Comparison of ENCODE assay signal across 8 mouse cellular contexts in genomic region chr2:119743808-119744162, GRCm38 (mm10). TPM values are rescaled to one million over a fixed set of nuclear protein-coding genes. Genes with fewer than 3 reads are reported as not detected.
DNase-seq lines count a peak whose midpoint lies in the region; ATAC-seq and TF ChIP-seq lines count a peak whose summit lies in the region.

No protein-coding gene starts in this region.

- no peak for DNase-seq in liver, embryonic 11.5 days (ENCODE audit: low spot score)
- DNase-seq in liver, result no peak
- DNase-seq in hindbrain, embryonic 10.5 days (ENCODE audit: low spot score), result no peak
- no peak for DNase-seq in lung, adult 2 months
- no peak for DNase-seq in cerebellum, adult 11-12 months
- no peak for DNase-seq in kidney, adult 8-10 months

- H3K4me2 ChIP-seq in liver, embryonic 11.5 days, result peak overlapping the region; percentile 100
- peak overlapping the region; percentile 100 for H3K4me2 ChIP-seq in stomach, embryonic 15.5 days

- no peak for ATAC-seq in liver, embryonic 11.5 days (replicated peaks; ENCODE audit: low FRiP score)
- no peak for ATAC-seq in stomach, embryonic 15.5 days (ENCODE audit: insufficient read depth, low FRiP score, low read depth)
- no peak for ATAC-seq in inflammation-experienced regulatory T-cells, adult 6 months

- H3K4me1 ChIP-seq in liver, embryonic 11.5 days (replicated peaks; ENCODE audit: control insufficient read depth, insufficient read depth, low read length), result peaks cover 35% of the 10 kb centered on the region
- peaks cover 50% of the 10 kb centered on the region for H3K4me1 ChIP-seq in hindbrain, embryonic 10.5 days (replicated peaks)
- peaks cover 3% of the 10 kb centered on the region; the same call in 1 of the 2 replicates for H3K4me1 ChIP-seq in lung, adult 2 months (ENCODE audit: control insufficient read depth, insufficient read depth, low read length)
- peaks cover 41% of the 10 kb centered on the region for H3K4me1 ChIP-seq in stomach, embryonic 15.5 days

- no peak for TF ChIP-seq CTCF in lung, adult 2 months (IDR thresholded peaks at IDR 0.05; ENCODE audit: insufficient read depth, low read length)

- H3K27me3 ChIP-seq in liver, embryonic 11.5 days (replicated peaks; ENCODE audit: control insufficient read depth, insufficient read depth, low read length), result peaks cover 31% of the 10 kb centered on the region
- H3K27me3 ChIP-seq in hindbrain, embryonic 10.5 days (ENCODE audit: insufficient read depth, poor library complexity, severe bottlenecking), result peaks cover 86% of the 10 kb centered on the region
- H3K27me3 ChIP-seq in stomach, embryonic 15.5 days (replicated peaks), result peaks cover 24% of the 10 kb centered on the region

- no peak overlapping the region; the same call in 1 of the 2 replicates for H3K27ac ChIP-seq in liver, embryonic 11.5 days (ENCODE audit: low read depth, low read length)
- H3K27ac ChIP-seq in hindbrain, embryonic 10.5 days, result no peak overlapping the region
- peak overlapping the region; percentile 86 for H3K27ac ChIP-seq in stomach, embryonic 15.5 days

- peak overlapping the region; percentile 20; the same call in 1 of the 2 replicates for H3K9ac ChIP-seq in liver, embryonic 11.5 days (ENCODE audit: low read depth, low read length)
- no peak overlapping the region for H3K9ac ChIP-seq in stomach, embryonic 15.5 days

- TF ChIP-seq POLR2A in lung, adult 2 months (IDR thresholded peaks at IDR 0.05; ENCODE audit: borderline replicate concordance, extremely low read depth, low read depth, low read length), result 0 out of 2 replicates have a peak, but pooled peaks have one; percentile 9

- 7% methylated on average over 22 of the region's 22 CpGs for WGBS in liver, embryonic 11.5 days
- WGBS in hindbrain, embryonic 10.5 days, result 4% methylated on average over 22 of the region's 22 CpGs
- WGBS in lung, adult 2 months, result 19% methylated on average over 22 of the region's 22 CpGs
- WGBS in stomach, embryonic 15.5 days, result 17% methylated on average over 22 of the region's 22 CpGs

- no peaks in the 10 kb centered on the region for H3K36me3 ChIP-seq in liver, embryonic 11.5 days (ENCODE audit: control insufficient read depth, insufficient read depth, low read length)
- H3K36me3 ChIP-seq in hindbrain, embryonic 10.5 days, result no peaks in the 10 kb centered on the region
- H3K36me3 ChIP-seq in stomach, embryonic 15.5 days, result no peaks in the 10 kb centered on the region

- H3K9me3 ChIP-seq in liver, embryonic 11.5 days (ENCODE audit: control insufficient read depth, low read length), result no peaks in the 10 kb centered on the region
- H3K9me3 ChIP-seq in hindbrain, embryonic 10.5 days, result no peaks in the 10 kb centered on the region
- no peaks in the 10 kb centered on the region for H3K9me3 ChIP-seq in stomach, embryonic 15.5 days

- H3K4me3 ChIP-seq in liver, embryonic 11.5 days (ENCODE audit: low read depth, low read length), result peak overlapping the region; percentile 78
- H3K4me3 ChIP-seq in hindbrain, embryonic 10.5 days, result peak overlapping the region; percentile 66
- no peak overlapping the region for H3K4me3 ChIP-seq in lung, adult 2 months (replicated peaks; ENCODE audit: extremely low read depth, low read depth, low read length)
- H3K4me3 ChIP-seq in stomach, embryonic 15.5 days (replicated peaks), result peak overlapping the region; percentile 79

RNA-seq across cellular contexts. Expression of gene Itpka, which starts 1.6 kb away (rescaled TPM):
- polyA plus RNA-seq in liver, embryonic 11.5 days (2014; fragmentation: Nextera tagmentation; extraction: Ambion mirVana), result 3.9 and 4.0 TPM in 2 replicates
- 1.0 and 1.2 TPM in 2 replicates for polyA plus RNA-seq in hindbrain, embryonic 10.5 days (2016; fragmentation: Nextera tagmentation; extraction: Ambion mirVana)
- 9.5 and 9.6 TPM in 2 replicates for polyA plus RNA-seq in lung, adult 2 months (2012; rRNA removed)
- 9.8 and 10.2 TPM in 2 replicates for polyA plus RNA-seq in stomach, embryonic 15.5 days (2015; fragmentation: Nextera tagmentation; extraction: Ambion mirVana)
- under 1 TPM in 2 of 3 experiments, not detected in 1; 0.32 to 0.39 TPM for polyA plus RNA-seq in inflammation-experienced regulatory T-cells, adult 6 months (2017; shearing (Covaris generic))

RNA-seq across cellular contexts. Expression of gene Ltk, which starts 16.4 kb away (rescaled TPM):
- 0.19 and 0.43 TPM in 2 replicates for polyA plus RNA-seq in liver, embryonic 11.5 days (2014; fragmentation: Nextera tagmentation; extraction: Ambion mirVana)
- polyA plus RNA-seq in hindbrain, embryonic 10.5 days (2016; fragmentation: Nextera tagmentation; extraction: Ambion mirVana), result not detected in 2 replicates
- 3.9 and 4.2 TPM in 2 replicates for polyA plus RNA-seq in lung, adult 2 months (2012; rRNA removed)
- 2.1 and 2.7 TPM in 2 replicates for polyA plus RNA-seq in stomach, embryonic 15.5 days (2015; fragmentation: Nextera tagmentation; extraction: Ambion mirVana)
- polyA plus RNA-seq in inflammation-experienced regulatory T-cells, adult 6 months (2017; shearing (Covaris generic)), result under 1 TPM in 1 of 3 experiments, not detected in 2; 0.15 TPM

RNA-seq across cellular contexts. Expression of gene Rpap1, which starts 43.6 kb away (rescaled TPM):
- 29.1 and 30.0 TPM in 2 replicates for polyA plus RNA-seq in liver, embryonic 11.5 days (2014; fragmentation: Nextera tagmentation; extraction: Ambion mirVana)
- polyA plus RNA-seq in hindbrain, embryonic 10.5 days (2016; fragmentation: Nextera tagmentation; extraction: Ambion mirVana), result 40.2 and 41.6 TPM in 2 replicates
- 21.6 and 24.5 TPM in 2 replicates for polyA plus RNA-seq in lung, adult 2 months (2012; rRNA removed)
- polyA plus RNA-seq in stomach, embryonic 15.5 days (2015; fragmentation: Nextera tagmentation; extraction: Ambion mirVana), result 25.3 and 29.5 TPM in 2 replicates
- 10 to 100 TPM; 13.7 to 20.3 (median 14.9) TPM for polyA plus RNA-seq in inflammation-experienced regulatory T-cells, adult 6 months (2017; shearing (Covaris generic))

RNA-seq across cellular contexts. Expression of gene Tyro3, which starts 53.7 kb away (rescaled TPM):
- polyA plus RNA-seq in liver, embryonic 11.5 days (2014; fragmentation: Nextera tagmentation; extraction: Ambion mirVana), result 5.8 and 5.9 TPM in 2 replicates
- 21.5 and 23.5 TPM in 2 replicates for polyA plus RNA-seq in hindbrain, embryonic 10.5 days (2016; fragmentation: Nextera tagmentation; extraction: Ambion mirVana)
- polyA plus RNA-seq in lung, adult 2 months (2012; rRNA removed), result 11.8 and 16.4 TPM in 2 replicates
- polyA plus RNA-seq in stomach, embryonic 15.5 days (2015; fragmentation: Nextera tagmentation; extraction: Ambion mirVana), result 23.0 and 23.6 TPM in 2 replicates
- 1 to 10 TPM; 1.5 to 2.1 (median 1.6) TPM for polyA plus RNA-seq in inflammation-experienced regulatory T-cells, adult 6 months (2017; shearing (Covaris generic))
